Mouse (Mus musculus) thymus, postnatal 36 days (tissue): ENCODE measurements around the gene Mmd.

Experiments
- DNase-seq, 2 experiments: peaks; one replicate each; pipeline ENCODE4 v3.0.0; 2022; ENCODE audit warnings: mixed read lengths in 2 of 2

Mmd gene

GRCm38 (mm10) chr11:90284079-90284478 lies 34.8 kb downstream of the Mmd start:
- DNase-seq: no peak

GRCm38 (mm10) chr11:90284623-90285022 lies 35.4 kb downstream of the Mmd start:
- DNase-seq: no peak

GRCm38 (mm10) chr11:90286550-90287154 lies 37.4 kb downstream of the Mmd start:
- no peak for DNase-seq

- no peak for DNase-seq
These were observed 41.9 kb downstream of the Mmd start for GRCm38 (mm10) chr11:90291156-90291555.

GRCm38 (mm10) chr11:90292766-90293165 lies 43.5 kb downstream of the Mmd start:
- DNase-seq: no peak

- no peak for DNase-seq
These were observed 45.4 kb downstream of the Mmd start for GRCm38 (mm10) chr11:90294622-90295021.

GRCm38 (mm10) chr11:90306067-90306466 lies 56.8 kb downstream of the Mmd start:
- no peak for DNase-seq

GRCm38 (mm10) chr11:90306993-90307392 lies 57.7 kb downstream of the Mmd start:
- DNase-seq: peak; percentile 13 to 24

GRCm38 (mm10) chr11:90314606-90315005 lies 65.3 kb downstream of the Mmd start:
- DNase-seq: no peak

GRCm38 (mm10) chr11:90317482-90317881 lies 68.2 kb downstream of the Mmd start:
- peak; percentile 12 to 31 for DNase-seq

GRCm38 (mm10) chr11:90320922-90321321 lies 71.7 kb downstream of the Mmd start:
- no peak for DNase-seq

GRCm38 (mm10) chr11:90324597-90324996 lies 75.3 kb downstream of the Mmd start:
- no peak for DNase-seq

- no peak for DNase-seq
These were observed 76.9 kb downstream of the Mmd start for GRCm38 (mm10) chr11:90326146-90326545.

GRCm38 (mm10) chr11:90326836-90327235 lies 77.6 kb downstream of the Mmd start:
- no peak for DNase-seq
